Mouse (Mus musculus) midbrain, embryonic 11.5 days (tissue): Measurements from ENCODE around the gene Ttpal. TPM values are rescaled to one million over a fixed set of nuclear protein-coding genes. Genes with fewer than 3 reads are reported as not detected.
A peak's percentile ranks its signal among the peaks of the same experiment; 100 is the strongest.
"Not testable (repeated sequence)": the region's sequence is repeated elsewhere in the genome, so short reads cannot be mapped to it uniquely, and the experiment has no call there.

ENCODE experiments used
- ATAC-seq: fragments of 200-750 bp; cut with Nextera tagmentation; 2 replicates; pipeline ENCODE4 v1.8.0; 2017; ENCODE audit warnings: moderate TSS enrichment, moderate library complexity; ENCODE audit not compliant: low FRiP score
- DNase-seq: peaks from one replicate; pipeline ENCODE4 v3.0.0; 2015; ENCODE audit warnings: low spot score; ENCODE audit errors: missing footprints
- H3K27ac ChIP-seq: fragments of 300-500 bp; sonication (generic); 2 replicates; pipeline ENCODE4 v1.5.1; 2014; ENCODE audit warnings: low read depth, low read length
- H3K27me3 ChIP-seq: fragments of 300-500 bp; sonication (generic); 2 replicates; pipeline ENCODE4 v1.6.1; 2014; ENCODE audit warnings: mild to moderate bottlenecking, low read length, moderate library complexity, mixed read lengths; ENCODE audit not compliant: control insufficient read depth, insufficient read depth
- H3K36me3 ChIP-seq: fragments of 300-500 bp; sonication (generic); 2 replicates; pipeline ENCODE4 v1.6.1; 2014; ENCODE audit warnings: mild to moderate bottlenecking, low read length, moderate library complexity, mixed read lengths; ENCODE audit not compliant: control insufficient read depth, insufficient read depth
- H3K4me1 ChIP-seq: fragments of 300-500 bp; sonication (generic); 2 replicates; pipeline ENCODE4 v1.6.1; 2014; ENCODE audit warnings: low read length; ENCODE audit not compliant: control insufficient read depth, insufficient read depth
- H3K4me2 ChIP-seq: fragments of 300-500 bp; sonication (generic); 2 replicates; pipeline ENCODE4 v1.6.1; 2014; ENCODE audit warnings: mild to moderate bottlenecking, moderate library complexity
- H3K4me3 ChIP-seq: fragments of 300-500 bp; sonication (generic); 2 replicates; pipeline ENCODE4 v1.5.1; 2014; ENCODE audit warnings: low read depth, low read length
- H3K9ac ChIP-seq: fragments of 300-500 bp; sonication (generic); 2 replicates; pipeline ENCODE4 v1.6.1; 2014; ENCODE audit warnings: low read length
- H3K9me3 ChIP-seq: fragments of 300-500 bp; sonication (generic); 2 replicates; pipeline ENCODE4 v1.6.1; 2016; ENCODE audit warnings: low read length; ENCODE audit not compliant: control insufficient read depth
- WGBS: fragments of 180-500 bp; shearing (Covaris S2); extraction: QIAGEN DNeasy Blood & Tissue Kit; methylation state at CpG from one replicate; pipeline ENCODE4 v1.1.7; 2014; 5-methylcytosine and 5-hydroxymethylcytosine counted together
- polyA plus RNA-seq: library from polyadenylated mRNA; unstranded; fragments of >200 nt; fragmentation: Nextera tagmentation; extraction: Ambion mirVana; gene quantifications from 2 replicates; pipeline ENCODE4 v1.2.1, GENCODE M21; 2014

Ttpal gene
- polyA plus RNA-seq, 1 experiment from 2014 or later = 39.9 TPM

- Histone ChIP-seq H3K9ac (no peak overlapping the region), H3K27me3 (no peaks in the 10 kb centered on the region), H3K4me1 (no peaks in the 10 kb centered on the region), H3K9me3 (no peaks in the 10 kb centered on the region), H3K4me3 (no peak overlapping the region), H3K4me2 (no peak overlapping the region), H3K36me3 (peaks cover 8% of the 10 kb centered on the region; the same call in 1 of the 2 replicates), H3K27ac (no peak overlapping the region)
- ATAC-seq = no peak
- no peak for DNase-seq
- WGBS = 93% methylated on average over 9 of the region's 9 CpGs
Measured at GRCm38 (mm10) chr2:163615401-163615800, 13.3 kb downstream of the Ttpal start.

GRCm38 (mm10) chr2:163615906-163616651, 14.0 kb downstream of the Ttpal start:
- H3K36me3 ChIP-seq = peaks cover 10% of the 10 kb centered on the region; the same call in 1 of the 2 replicates

GRCm38 (mm10) chr2:163616652-163617227, 14.6 kb downstream of the Ttpal start:
- Histone ChIP-seq H3K9ac (no peak overlapping the region), H3K27ac (no peak overlapping the region), H3K4me2 (no peak overlapping the region), H3K4me3 (no peak overlapping the region), H3K4me1 (no peaks in the 10 kb centered on the region), H3K9me3 (no peaks in the 10 kb centered on the region), H3K27me3 (no peaks in the 10 kb centered on the region), H3K36me3 (peaks cover 10% of the 10 kb centered on the region; the same call in 1 of the 2 replicates)
- no peak for ATAC-seq
- DNase-seq = peak; percentile 68
- 90% methylated on average over 3 of the region's 3 CpGs for WGBS

More at GRCm38 (mm10) chr2:163615906-163616651, 14.0 kb downstream of the Ttpal start:
- WGBS = 92% methylated on average over 4 of the region's 4 CpGs
- DNase-seq (peak; percentile 37), ATAC-seq (no peak)
- Histone ChIP-seq H3K4me1 (no peaks in the 10 kb centered on the region), H3K27me3 (no peaks in the 10 kb centered on the region), H3K9me3 (no peaks in the 10 kb centered on the region), H3K4me3 (no peak overlapping the region), H3K27ac (no peak overlapping the region), H3K4me2 (no peak overlapping the region), H3K9ac (no peak overlapping the region)

GRCm38 (mm10) chr2:163617232-163617863, 15.2 kb downstream of the Ttpal start:
- H3K9me3 ChIP-seq = no peaks in the 10 kb centered on the region
- H3K4me1 ChIP-seq = no peaks in the 10 kb centered on the region
- DNase-seq (no peak), ATAC-seq (no peak)
- H3K9ac ChIP-seq = no peak overlapping the region
- no peak overlapping the region for H3K27ac ChIP-seq
- WGBS = 86% methylated on average over 3 of the region's 3 CpGs
- H3K4me3 ChIP-seq = no peak overlapping the region
- H3K36me3 ChIP-seq = peaks cover 10% of the 10 kb centered on the region; the same call in 1 of the 2 replicates
- H3K4me2 ChIP-seq = no peak overlapping the region
- H3K27me3 ChIP-seq = no peaks in the 10 kb centered on the region

GRCm38 (mm10) chr2:163617874-163618273, 15.8 kb downstream of the Ttpal start:
- H3K27ac ChIP-seq = no peak overlapping the region
- 89% methylated on average over 4 of the region's 4 CpGs for WGBS

GRCm38 (mm10) chr2:163620451-163620850, 18.3 kb downstream of the Ttpal start:
- no peaks in the 10 kb centered on the region for H3K27me3 ChIP-seq
- H3K4me1 ChIP-seq = no peaks in the 10 kb centered on the region
- no peak overlapping the region for H3K4me2 ChIP-seq
- no peak overlapping the region for H3K27ac ChIP-seq
- DNase-seq = no peak
- ATAC-seq = no peak
- H3K9me3 ChIP-seq = no peaks in the 10 kb centered on the region
- H3K36me3 ChIP-seq = peaks cover 8% of the 10 kb centered on the region; the same call in 1 of the 2 replicates
- no peak overlapping the region for H3K9ac ChIP-seq
- H3K4me3 ChIP-seq = no peak overlapping the region
- WGBS = 93% methylated on average over 8 of the region's 8 CpGs

More at GRCm38 (mm10) chr2:163617874-163618273, 15.8 kb downstream of the Ttpal start:
- DNase-seq (no peak), ATAC-seq (no peak)
- no peak overlapping the region for H3K9ac ChIP-seq
- peaks cover 10% of the 10 kb centered on the region; the same call in 1 of the 2 replicates for H3K36me3 ChIP-seq
- H3K4me2 ChIP-seq = no peak overlapping the region
- H3K4me3 ChIP-seq = no peak overlapping the region
- H3K4me1 ChIP-seq = no peaks in the 10 kb centered on the region
- no peaks in the 10 kb centered on the region for H3K9me3 ChIP-seq
- H3K27me3 ChIP-seq = no peaks in the 10 kb centered on the region

GRCm38 (mm10) chr2:163621401-163621800, 19.3 kb downstream of the Ttpal start:
- ATAC-seq, H3K36me3 ChIP-seq, H3K4me2 ChIP-seq, H3K4me1 ChIP-seq, H3K4me3 ChIP-seq, H3K9me3 ChIP-seq, H3K27me3 ChIP-seq, H3K9ac ChIP-seq, H3K27ac ChIP-seq, DNase-seq: not testable (repeated sequence)
- WGBS = 88% methylated on average over 3 of the region's 3 CpGs

- Histone ChIP-seq H3K4me2 (no peak overlapping the region), H3K36me3 (peaks cover 27% of the 10 kb centered on the region), H3K4me1 (no peaks in the 10 kb centered on the region), H3K27ac (no peak overlapping the region), H3K4me3 (no peak overlapping the region), H3K9ac (no peak overlapping the region), H3K27me3 (no peaks in the 10 kb centered on the region), H3K9me3 (no peaks in the 10 kb centered on the region)
- 93% methylated on average over 4 of the region's 4 CpGs for WGBS
- ATAC-seq = no peak
- peak; percentile 44 for DNase-seq
Measured at GRCm38 (mm10) chr2:163631223-163631622, 29.1 kb downstream of the Ttpal start.

GRCm38 (mm10) chr2:163631715-163632114, 29.6 kb downstream of the Ttpal start:
- peaks cover 24% of the 10 kb centered on the region for H3K36me3 ChIP-seq
- H3K9me3 ChIP-seq = no peaks in the 10 kb centered on the region
- no peak overlapping the region for H3K4me2 ChIP-seq
- H3K9ac ChIP-seq = no peak overlapping the region
- no peak for DNase-seq
- no peaks in the 10 kb centered on the region for H3K27me3 ChIP-seq
- no peak overlapping the region for H3K4me3 ChIP-seq
- no peak overlapping the region for H3K27ac ChIP-seq
- 97% methylated on average over 2 of the region's 2 CpGs for WGBS
- no peaks in the 10 kb centered on the region for H3K4me1 ChIP-seq
- no peak for ATAC-seq
